Mouse (Mus musculus) MEL (cell line): ENCODE results near the gene Zbtb24. TPM values are rescaled to one million over a fixed set of nuclear protein-coding genes. Genes with fewer than 3 reads are reported as not detected.

ENCODE experiments used
- DNase-seq: peaks from one replicate; pipeline ENCODE4 v3.0.0; 2011; ENCODE audit warnings: low read depth, low spot score
- H3K27ac ChIP-seq: 2 replicates; pipeline ENCODE4 v1.5.1; 2012; ENCODE audit warnings: low read depth, mild to moderate bottlenecking, control low read depth, low read length, moderate library complexity; ENCODE audit not compliant: control insufficient read depth
- H3K27me3 ChIP-seq, 2 experiments: fragments of 150-350 bp in 1 of 2; sonication (generic) in 1 of 2; 2 replicates each; pipeline ENCODE4 v1.6.1; 2012; ENCODE audit warnings: low read length in 2 of 2, mild to moderate bottlenecking in 2 of 2, improper control_type of control experiment in 1 of 2, moderate library complexity in 1 of 2; ENCODE audit not compliant: insufficient read depth in 2 of 2, control insufficient read depth in 1 of 2
- H3K36me3 ChIP-seq, 2 experiments: 2 replicates each; pipeline ENCODE4 v1.6.1; 2012 to 2014; ENCODE audit warnings: low read length in 2 of 2, improper control_type of control experiment in 1 of 2, inconsistent platforms in 1 of 2, mild to moderate bottlenecking in 1 of 2; ENCODE audit not compliant: insufficient read depth in 2 of 2, control insufficient read depth in 1 of 2
- H3K4me1 ChIP-seq, 2 experiments: fragments of 150-350 bp in 1 of 2; sonication (generic) in 1 of 2; 2 replicates each; pipeline ENCODE4 v1.6.1; 2012; ENCODE audit warnings: low read length in 2 of 2, improper control_type of control experiment in 1 of 2, mild to moderate bottlenecking in 1 of 2; ENCODE audit not compliant: insufficient read depth in 2 of 2, control insufficient read depth in 1 of 2
- H3K4me3 ChIP-seq, 2 experiments: fragments of 150-350 bp in 1 of 2; sonication (generic) in 1 of 2; 2 replicates each; pipeline ENCODE4 v1.5.1; 2012; ENCODE audit warnings: low read depth in 2 of 2, low read length in 2 of 2, mild to moderate bottlenecking in 2 of 2, moderate library complexity in 2 of 2, control low read depth in 1 of 2, improper control_type of control experiment in 1 of 2; ENCODE audit not compliant: control insufficient read depth in 1 of 2, insufficient read depth in 1 of 2
- H3K79me2 ChIP-seq: 2 replicates; pipeline ENCODE4 v1.6.1; 2012; ENCODE audit warnings: mild to moderate bottlenecking, low read length, moderate library complexity; ENCODE audit not compliant: control insufficient read depth, poor library complexity, insufficient read depth
- H3K9ac ChIP-seq: 2 replicates; pipeline ENCODE4 v1.6.1; 2012; ENCODE audit warnings: low read depth, mild to moderate bottlenecking, control low read depth, low read length, moderate library complexity; ENCODE audit not compliant: control insufficient read depth, poor library complexity, severe bottlenecking
- H3K9me3 ChIP-seq: fragments of 150-350 bp; sonication (generic); replicated peaks from 2 replicates; pipeline ENCODE4 v1.6.1; 2012; ENCODE audit warnings: mild to moderate bottlenecking, low read length, improper control_type of control experiment, moderate library complexity; ENCODE audit not compliant: insufficient read depth
- CHD1 ChIP-seq: IDR thresholded peaks from 2 replicates; pipeline ENCODE4 v1.6.1; 2012; ENCODE audit warnings: low read depth, mild to moderate bottlenecking, inconsistent platforms, low read length, improper control_type of control experiment
- CTCF ChIP-seq, 3 experiments: IDR thresholded peaks in 2 of 3; conservative IDR thresholded peaks in 1 of 3; 2 replicates each; pipeline ENCODE4 v1.5.1; 2011 to 2012; ENCODE audit warnings: low read length in 3 of 3, low read depth in 2 of 3, mild to moderate bottlenecking in 2 of 3, improper control_type of control experiment in 1 of 3, inconsistent platforms in 1 of 3, mixed read lengths in 1 of 3, moderate library complexity in 1 of 3; ENCODE audit not compliant: control insufficient read depth in 1 of 3, insufficient read depth in 1 of 3, poor library complexity in 1 of 3, severe bottlenecking in 1 of 3
- GATA1 ChIP-seq: IDR thresholded peaks from 2 replicates; pipeline ENCODE4 v1.6.1; 2011; ENCODE audit warnings: low read depth, low read length, improper control_type of control experiment
- MYB ChIP-seq: IDR thresholded peaks from 2 replicates; pipeline ENCODE4 v1.6.1; 2011; ENCODE audit warnings: mild to moderate bottlenecking, low read depth, low read length, improper control_type of control experiment
- MYC ChIP-seq: IDR thresholded peaks from 2 replicates; pipeline ENCODE4 v1.6.1; 2011; ENCODE audit warnings: low read depth, mild to moderate bottlenecking, low read length, improper control_type of control experiment, moderate library complexity
- NRF1 ChIP-seq: IDR thresholded peaks from 2 replicates; pipeline ENCODE4 v1.6.1; 2014; ENCODE audit warnings: low read depth, mild to moderate bottlenecking, inconsistent platforms, low read length, improper control_type of control experiment, moderate library complexity; ENCODE audit not compliant: poor library complexity, insufficient read depth, severe bottlenecking
- POLR2A ChIP-seq, 2 experiments: IDR thresholded peaks; 2 replicates each; pipeline ENCODE4 v1.6.1; 2011 to 2012; ENCODE audit warnings: low read length in 2 of 2, mild to moderate bottlenecking in 2 of 2, control low read depth in 1 of 2, improper control_type of control experiment in 1 of 2, low read depth in 1 of 2, moderate library complexity in 1 of 2; ENCODE audit not compliant: control insufficient read depth in 1 of 2, insufficient read depth in 1 of 2, poor library complexity in 1 of 2
- POLR2AphosphoS2 ChIP-seq: IDR thresholded peaks from 2 replicates; pipeline ENCODE4 v1.6.1; 2011; ENCODE audit warnings: low read length, improper control_type of control experiment
- POLR2AphosphoS5 ChIP-seq: IDR thresholded peaks from 2 replicates; pipeline ENCODE4 v1.6.1; 2012; ENCODE audit warnings: low read depth, borderline replicate concordance, mild to moderate bottlenecking, inconsistent platforms, low read length, moderate library complexity, mixed read lengths
- USF1 ChIP-seq: IDR thresholded peaks from 2 replicates; pipeline ENCODE4 v1.6.1; 2014; ENCODE audit warnings: low read depth, mild to moderate bottlenecking, inconsistent platforms, low read length, improper control_type of control experiment, moderate library complexity
- ZMIZ1 ChIP-seq: IDR thresholded peaks from 2 replicates; pipeline ENCODE4 v1.6.1; 2012; ENCODE audit warnings: low read depth, mild to moderate bottlenecking, inconsistent platforms, low read length, improper control_type of control experiment, moderate library complexity
- ZNF384 ChIP-seq: IDR thresholded peaks from 2 replicates; pipeline ENCODE4 v1.6.1; 2012; ENCODE audit warnings: low read depth, mild to moderate bottlenecking, inconsistent platforms, low read length, improper control_type of control experiment
- polyA plus RNA-seq, 2 experiments: library from polyadenylated mRNA; stranded (reverse) in 1 of 2; unstranded in 1 of 2; fragments of >175 nt in 1 of 2; fragments of >200 nt in 1 of 2; gene quantifications; 2 replicates each; pipeline versions ENCODE4 v1.2.1 to v1.2.4; 2012; ENCODE audit warnings: low replicate concordance in 2 of 2, low read depth in 1 of 2; ENCODE audit not compliant: insufficient read length in 2 of 2, insufficient read depth in 1 of 2, missing spikeins in 1 of 2
- total RNA-seq: library from RNA; depleted of rRNA; stranded (reverse); fragments of 300-350 nt; gene quantifications from 2 replicates; pipeline ENCODE4 v1.2.3, GENCODE M21; 2012

Zbtb24 gene
- total and polyA plus RNA-seq, 3 experiments, result 7.6 to 11.0 TPM; not detected in 1

GRCm38 (mm10) chr10:41486506-41487170, 36.5 kb downstream of the Zbtb24 start (continued):
- no peak for TF ChIP-seq MYB

- H3K27me3 ChIP-seq, result peaks cover 0 to 2% of the 10 kb centered on the region in 2 experiments; a peak in 3 of 4 replicates
- no peak overlapping the region for H3K27ac ChIP-seq
- H3K9me3 ChIP-seq, result no peaks in the 10 kb centered on the region
- H3K79me2 ChIP-seq, result no peaks in the 10 kb centered on the region
- H3K4me1 ChIP-seq, result no peaks in the 10 kb centered on the region
- H3K4me3 ChIP-seq, result no peak overlapping the region
- no peak for DNase-seq
- H3K9ac ChIP-seq, result no peak overlapping the region
- H3K36me3 ChIP-seq, result no peaks in the 10 kb centered on the region
- no peak for TF ChIP-seq POLR2AphosphoS5
- TF ChIP-seq USF1, result no peak
- TF ChIP-seq CHD1, result no peak
- TF ChIP-seq NRF1, result no peak
- TF ChIP-seq POLR2AphosphoS2, result no peak
These were observed 38.7 kb downstream of the Zbtb24 start for GRCm38 (mm10) chr10:41488877-41489276.

GRCm38 (mm10) chr10:41489294-41489693, 39.1 kb downstream of the Zbtb24 start:
- Histone ChIP-seq H3K27me3 (peaks cover 0 to 6% of the 10 kb centered on the region in 2 experiments; a peak in 3 of 4 replicates), H3K79me2 (no peaks in the 10 kb centered on the region), H3K36me3 (no peaks in the 10 kb centered on the region), H3K4me1 (no peaks in the 10 kb centered on the region), H3K4me3 (no peak overlapping the region), H3K27ac (no peak overlapping the region), H3K9ac (no peak overlapping the region), H3K9me3 (no peaks in the 10 kb centered on the region)
- no peak for TF ChIP-seq ZMIZ1
- no peak for TF ChIP-seq GATA1
- TF ChIP-seq MYB, result no peak
- TF ChIP-seq POLR2A (IDR thresholded peaks at IDR 0.05; ENCODE audit: control insufficient read depth in 1 of 2, insufficient read depth in 1 of 2, low read depth in 1 of 2, low read length in 2 of 2, poor library complexity in 1 of 2), result no peak
- TF ChIP-seq MYC, result no peak
- TF ChIP-seq ZNF384, result no peak
- TF ChIP-seq CTCF (IDR thresholded peaks at IDR 0.05 in 2 of 3, conservative IDR thresholded peaks at IDR 0.05 in 1 of 3; ENCODE audit: control insufficient read depth in 1 of 3, insufficient read depth in 1 of 3, low read depth in 2 of 3, low read length in 3 of 3, poor library complexity in 1 of 3, severe bottlenecking in 1 of 3), result no peak
- DNase-seq, result no peak
